Mouse (Mus musculus) brain, embryonic 14.5 days (tissue): ENCODE measurements around the gene Klf16.

Experiments
- CTCF ChIP-seq: fragments of 200-500 bp; IDR thresholded peaks from 2 replicates; pipeline ENCODE4 v1.5.1; 2012; ENCODE audit warnings: inconsistent platforms, mild to moderate bottlenecking, moderate library complexity, borderline replicate concordance; ENCODE audit not compliant: insufficient read depth, insufficient read length; ENCODE audit errors: extremely low read depth
- POLR2A ChIP-seq: fragments of 200-500 bp; IDR thresholded peaks from 2 replicates; pipeline ENCODE4 v1.6.1; 2012; ENCODE audit warnings: mild to moderate bottlenecking, inconsistent platforms, borderline replicate concordance; ENCODE audit not compliant: poor library complexity, insufficient read depth, insufficient read length, severe bottlenecking; ENCODE audit errors: extremely low read depth

- TF ChIP-seq POLR2A (no peak), CTCF (no peak)
Measured at GRCm38 (mm10) chr10:80572477-80572876, 4.6 kb downstream of the Klf16 start.
